Mouse (Mus musculus): ENCODE measurements around the gene Fbxo2. TPM values are rescaled to one million over a fixed set of nuclear protein-coding genes. Genes with fewer than 3 reads are reported as not detected.
"Not testable (repeated sequence)": the region's sequence is repeated elsewhere in the genome, so short reads cannot be mapped to it uniquely, and the experiment has no call there.

Gene Fbxo2
- total and polyA plus RNA-seq, 3 experiments, result 0.30 to 5.9 TPM; not detected in 1

- in situ Hi-C loops (cut with MboI; ENCODE audit: low pct_ligation_motif_present, low pct_unique_long_range_greater_than_20kb, low sequenced_read_pairs), result loop anchor here (5.0 kb wide), 1 partner anchor 33 kb away; the partner anchor contains the start of gene Fbxo6
- dilution Hi-C loops (cut with MboI; ENCODE audit: extremely low pct_ligation_motif_present, extremely low pct_unique_long_range_greater_than_20kb, low sequenced_read_pairs); H3K4me3 ChIP-seq (replicated peaks in 1 of 3; ENCODE audit: low read depth in 2 of 3, low read length in 2 of 3, poor library complexity in 1 of 3); H3K27ac ChIP-seq (ENCODE audit: insufficient read depth, low read depth); H3K36me3 ChIP-seq (replicated peaks in 1 of 2; ENCODE audit: control insufficient read depth in 1 of 2, insufficient read depth in 1 of 2, low read length in 1 of 2); DNase-seq (ENCODE audit: extremely low read depth); H3K79me2 ChIP-seq (replicated peaks; ENCODE audit: control insufficient read depth, extremely low read depth, insufficient read depth, poor library complexity, severe bottlenecking); H3K9ac ChIP-seq (ENCODE audit: insufficient read depth, low read depth); H3K4me1 ChIP-seq (ENCODE audit: control insufficient read depth in 1 of 2, insufficient read depth in 2 of 2); H3K4me2 ChIP-seq (ENCODE audit: insufficient read depth, low read depth, poor library complexity, severe bottlenecking): not testable (repeated sequence)
- Histone ChIP-seq H3K27me3 (replicated peaks) (peaks cover 64% of the 10 kb centered on the region), H3K9me3 (replicated peaks; ENCODE audit: low read length) (peaks cover 12% of the 10 kb centered on the region)
- 0 out of 4 replicates have a peak, but pooled peaks of 1 of the 2 experiments have one; percentile 22 for TF ChIP-seq CTCF (conservative IDR thresholded peaks at IDR 0.05 in 1 of 2, IDR thresholded peaks at IDR 0.05 in 1 of 2; ENCODE audit: low read depth in 2 of 2, low read length in 2 of 2)
Measured at GRCm38 (mm10) chr4:148119578-148119977, 40.8 kb upstream of the Fbxo2 start.

GRCm38 (mm10) chr4:148120555-148120954 lies 39.9 kb upstream of the Fbxo2 start:
- H3K4me1 ChIP-seq (ENCODE audit: control insufficient read depth in 1 of 2, insufficient read depth in 2 of 2), result peaks cover 0 to 1% of the 10 kb centered on the region in 2 experiments; a peak in 2 of 4 replicates

GRCm38 (mm10) chr4:148121362-148121761 lies 39.1 kb upstream of the Fbxo2 start:
- Histone ChIP-seq H3K9ac (ENCODE audit: insufficient read depth, low read depth) (no peak overlapping the region), H3K27me3 (replicated peaks) (peaks cover 70% of the 10 kb centered on the region), H3K79me2 (replicated peaks; ENCODE audit: control insufficient read depth, extremely low read depth, insufficient read depth, poor library complexity, severe bottlenecking) (no peaks in the 10 kb centered on the region), H3K4me3 (replicated peaks in 1 of 3; ENCODE audit: low read depth in 2 of 3, low read length in 2 of 3, poor library complexity in 1 of 3) (no peak overlapping the region), H3K9me3 (replicated peaks; ENCODE audit: low read length) (peaks cover 12% of the 10 kb centered on the region), H3K27ac (ENCODE audit: insufficient read depth, low read depth) (no peak overlapping the region), H3K4me1 (ENCODE audit: control insufficient read depth in 1 of 2, insufficient read depth in 2 of 2) (no peaks in the 10 kb centered on the region), H3K4me2 (ENCODE audit: insufficient read depth, low read depth, poor library complexity, severe bottlenecking) (no peak overlapping the region), H3K36me3 (replicated peaks in 1 of 2; ENCODE audit: control insufficient read depth in 1 of 2, insufficient read depth in 1 of 2, low read length in 1 of 2) (no peaks in the 10 kb centered on the region)
- TF ChIP-seq BHLHE40 (IDR thresholded peaks at IDR 0.05; ENCODE audit: low read depth, low read length), result 0 out of 2 replicates have a peak, but pooled peaks have one; percentile 16
- no peak for TF ChIP-seq MAFK (IDR thresholded peaks at IDR 0.05; ENCODE audit: insufficient replicate concordance, low read length)
- DNase-seq (ENCODE audit: extremely low read depth), result no peak
- in situ Hi-C loops (cut with MboI; ENCODE audit: low pct_ligation_motif_present, low pct_unique_long_range_greater_than_20kb, low sequenced_read_pairs), result no loop called here
- dilution Hi-C loops (cut with MboI; ENCODE audit: extremely low pct_ligation_motif_present, extremely low pct_unique_long_range_greater_than_20kb, low sequenced_read_pairs), result no loop called here

More at GRCm38 (mm10) chr4:148120555-148120954, 39.9 kb upstream of the Fbxo2 start:
- Histone ChIP-seq H3K9ac (ENCODE audit: insufficient read depth, low read depth) (no peak overlapping the region), H3K36me3 (replicated peaks in 1 of 2; ENCODE audit: control insufficient read depth in 1 of 2, insufficient read depth in 1 of 2, low read length in 1 of 2) (no peaks in the 10 kb centered on the region), H3K79me2 (replicated peaks; ENCODE audit: control insufficient read depth, extremely low read depth, insufficient read depth, poor library complexity, severe bottlenecking) (no peaks in the 10 kb centered on the region), H3K4me3 (replicated peaks in 1 of 3; ENCODE audit: low read depth in 2 of 3, low read length in 2 of 3, poor library complexity in 1 of 3) (no peak overlapping the region), H3K9me3 (replicated peaks; ENCODE audit: low read length) (peaks cover 12% of the 10 kb centered on the region), H3K27ac (ENCODE audit: insufficient read depth, low read depth) (no peak overlapping the region), H3K27me3 (replicated peaks) (peaks cover 65% of the 10 kb centered on the region), H3K4me2 (ENCODE audit: insufficient read depth, low read depth, poor library complexity, severe bottlenecking) (no peak overlapping the region)
- dilution Hi-C loops (cut with MboI; ENCODE audit: extremely low pct_ligation_motif_present, extremely low pct_unique_long_range_greater_than_20kb, low sequenced_read_pairs), result no loop called here
- in situ Hi-C loops (cut with MboI; ENCODE audit: low pct_ligation_motif_present, low pct_unique_long_range_greater_than_20kb, low sequenced_read_pairs), result no loop called here
- no peak for DNase-seq (ENCODE audit: extremely low read depth)
- TF ChIP-seq MYC (IDR thresholded peaks at IDR 0.05; ENCODE audit: low read depth, low read length), result no peak
- no peak for TF ChIP-seq MXI1 (IDR thresholded peaks at IDR 0.05; ENCODE audit: low read depth, low read length)
- TF ChIP-seq RCOR1 (conservative IDR thresholded peaks at IDR 0.05; ENCODE audit: low read depth, low read length), result no peak
- TF ChIP-seq ELF1 (IDR thresholded peaks at IDR 0.05; ENCODE audit: low read depth, low read length), result no peak
- no peak for TF ChIP-seq NRF1 (IDR thresholded peaks at IDR 0.05; ENCODE audit: low read depth, low read length)
- no peak for TF ChIP-seq UBTF (IDR thresholded peaks at IDR 0.05; ENCODE audit: low read depth, low read length)
- TF ChIP-seq SIN3A (IDR thresholded peaks at IDR 0.05; ENCODE audit: low read length), result no peak
- TF ChIP-seq CHD2 (IDR thresholded peaks at IDR 0.05; ENCODE audit: low read length), result no peak
- no peak for TF ChIP-seq POLR2A (IDR thresholded peaks at IDR 0.05; ENCODE audit: low read depth, low read length)
- no peak for TF ChIP-seq HCFC1 (IDR thresholded peaks at IDR 0.05; ENCODE audit: low read depth, low read length)
- no peak for TF ChIP-seq CTCF (conservative IDR thresholded peaks at IDR 0.05 in 1 of 2, IDR thresholded peaks at IDR 0.05 in 1 of 2; ENCODE audit: low read depth in 2 of 2, low read length in 2 of 2)
- no peak for TF ChIP-seq ETS1 (conservative IDR thresholded peaks at IDR 0.05; ENCODE audit: low read depth, low read length)
- TF ChIP-seq POLR2AphosphoS2 (IDR thresholded peaks at IDR 0.05; ENCODE audit: low read depth, low read length), result no peak
- TF ChIP-seq MEF2A (IDR thresholded peaks at IDR 0.05; ENCODE audit: borderline replicate concordance, low read depth, low read length), result no peak
- TF ChIP-seq CHD1 (IDR thresholded peaks at IDR 0.05; ENCODE audit: low read depth, low read length), result no peak
- no peak for TF ChIP-seq TCF12 (IDR thresholded peaks at IDR 0.05; ENCODE audit: low read depth, low read length)
